Comparison of ENCODE assay signal across 24 mouse cellular contexts in the genomic region with DNA sequence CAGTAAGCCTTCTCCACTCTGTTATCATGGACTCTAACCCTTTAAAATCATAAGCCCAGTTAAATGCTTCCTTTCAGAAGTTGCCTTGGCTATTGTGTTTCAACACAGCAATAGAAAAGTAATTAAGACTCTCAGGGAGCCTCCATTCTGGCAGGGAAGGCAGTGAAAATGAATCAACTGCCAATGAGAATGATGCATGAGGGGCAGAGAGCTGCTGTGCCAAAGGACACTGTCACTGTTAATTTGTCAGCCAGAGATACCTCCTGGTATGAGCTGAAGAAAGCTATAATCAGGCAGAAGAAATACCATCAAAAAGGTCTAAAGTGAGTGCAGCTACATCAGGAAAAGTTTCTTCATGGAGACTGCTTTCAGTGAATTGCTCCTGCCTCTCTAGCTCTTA. TPM values are rescaled to one million over a fixed set of nuclear protein-coding genes. Genes with fewer than 3 reads are reported as not detected.
DNase-seq lines count a peak whose midpoint lies in the region; ATAC-seq and TF ChIP-seq lines count a peak whose summit lies in the region.
"Had no signal": no experiment of that assay in that cellular context is flagged by ENCODE, and none has a peak within 500 bp of the region (broad histone marks: within the 10 kb centered on the region; RNA-seq: fewer than 3 reads in every experiment).

No protein-coding gene starts in this region.

- no peak overlapping the region for H3K4me2 ChIP-seq in hindbrain, postnatal 0 days (ENCODE audit: low read depth, low read length)
- no peak overlapping the region for H3K4me2 ChIP-seq in hindbrain, embryonic 14.5 days (replicated peaks)
- H3K4me2 ChIP-seq: embryonic facial prominence, embryonic 13.5 days; embryonic facial prominence, embryonic 15.5 days; forebrain, embryonic 12.5 days had no signal

- H3K4me1 ChIP-seq in hindbrain, postnatal 0 days (ENCODE audit: insufficient read depth, low read length) = no peaks in the 10 kb centered on the region
- no peaks in the 10 kb centered on the region for H3K4me1 ChIP-seq in hindbrain, embryonic 14.5 days (replicated peaks; ENCODE audit: control insufficient read depth, insufficient read depth, low read length)
- H3K4me1 ChIP-seq: embryonic facial prominence, embryonic 13.5 days; embryonic facial prominence, embryonic 15.5 days; forebrain, embryonic 10.5 days; forebrain, embryonic 12.5 days had no signal

- no peaks in the 10 kb centered on the region for H3K27me3 ChIP-seq in hindbrain, postnatal 0 days (ENCODE audit: insufficient read depth, low read length)
- no peaks in the 10 kb centered on the region for H3K27me3 ChIP-seq in hindbrain, embryonic 14.5 days (ENCODE audit: control insufficient read depth, insufficient read depth, low read length)
- H3K27me3 ChIP-seq: embryonic facial prominence, embryonic 13.5 days; embryonic facial prominence, embryonic 15.5 days; forebrain, embryonic 12.5 days had no signal

- DNase-seq in cerebellum, postnatal 10 days = peak; percentile 73 to 76
- DNase-seq in cerebellum, adult 18-20 months = no peak
- peak; percentile 9 for DNase-seq in hindbrain, postnatal 0 days (ENCODE audit: low spot score)
- no peak for DNase-seq in hindbrain, embryonic 14.5 days (ENCODE audit: low spot score)
- peak; percentile 73 for DNase-seq in Muller cell, postnatal 12 days (ENCODE audit: inconsistent ontology term)
- no peak for DNase-seq in layer of hippocampus, adult 11-12 months (ENCODE audit: low spot score)
- DNase-seq: adrenal gland, adult 2 months; adrenal gland, postnatal 10 days; adrenal gland, postnatal 25 days; B cell, adult 2 months; cerebellum, adult 11 months; cerebellum, adult 2 months; cerebellum, adult 9-11 months; cerebellum, postnatal 36 days; embryo, embryonic 11 days had no signal

- no peak overlapping the region for H3K9ac ChIP-seq in hindbrain, postnatal 0 days (replicated peaks; ENCODE audit: low read length)
- H3K9ac ChIP-seq in hindbrain, embryonic 14.5 days = no peak overlapping the region
- H3K9ac ChIP-seq: embryonic facial prominence, embryonic 13.5 days; embryonic facial prominence, embryonic 15.5 days; forebrain, embryonic 12.5 days had no signal

- TF ChIP-seq CTCF in hindbrain, postnatal 0 days (IDR thresholded peaks at IDR 0.05; ENCODE audit: low read depth) = no peak

- no peaks in the 10 kb centered on the region for H3K9me3 ChIP-seq in hindbrain, postnatal 0 days (ENCODE audit: low read length)
- H3K9me3 ChIP-seq in hindbrain, embryonic 14.5 days (ENCODE audit: control insufficient read depth, low read length) = no peaks in the 10 kb centered on the region
- H3K9me3 ChIP-seq: embryonic facial prominence, embryonic 13.5 days; embryonic facial prominence, embryonic 15.5 days; forebrain, embryonic 10.5 days; forebrain, embryonic 12.5 days; G1E had no signal

- no peak for ATAC-seq in hindbrain, postnatal 0 days
- ATAC-seq in hindbrain, embryonic 14.5 days (ENCODE audit: low FRiP score) = no peak
- ATAC-seq: CD4-positive, CD25-positive, alpha-beta regulatory T cell, adult 4 months; forebrain, embryonic 14.5 days; forebrain, embryonic 16.5 days had no signal

- H3K36me3 ChIP-seq in hindbrain, postnatal 0 days (ENCODE audit: insufficient read depth, low read length) = no peaks in the 10 kb centered on the region
- no peaks in the 10 kb centered on the region for H3K36me3 ChIP-seq in hindbrain, embryonic 14.5 days (replicated peaks; ENCODE audit: control insufficient read depth, insufficient read depth)
- H3K36me3 ChIP-seq: embryonic facial prominence, embryonic 13.5 days; embryonic facial prominence, embryonic 15.5 days; forebrain, embryonic 10.5 days; forebrain, embryonic 12.5 days; G1E had no signal

- no peak overlapping the region for H3K4me3 ChIP-seq in hindbrain, postnatal 0 days (ENCODE audit: low read length)
- no peak overlapping the region for H3K4me3 ChIP-seq in hindbrain, embryonic 14.5 days (replicated peaks; ENCODE audit: low read length)
- H3K4me3 ChIP-seq: embryonic facial prominence, embryonic 13.5 days; embryonic facial prominence, embryonic 15.5 days; erythroblast, embryonic 14.5 days; forebrain, embryonic 10.5 days; forebrain, embryonic 12.5 days had no signal

- no peak overlapping the region for H3K27ac ChIP-seq in hindbrain, postnatal 0 days
- H3K27ac ChIP-seq in hindbrain, embryonic 14.5 days = no peak overlapping the region
- H3K27ac ChIP-seq: embryonic facial prominence, embryonic 13.5 days; embryonic facial prominence, embryonic 15.5 days; forebrain, embryonic 10.5 days; forebrain, embryonic 12.5 days had no signal

RNA-seq across cellular contexts. Expression of gene Sox13, which starts 36.8 kb away (rescaled TPM):
- 13.1 and 16.8 TPM in 2 replicates for total RNA-seq in hindbrain, postnatal 0 days (2014; rRNA removed)
- 2.9 and 3.3 TPM in 2 replicates for polyA plus RNA-seq in hindbrain, postnatal 0 days (2015; fragmentation: Nextera tagmentation; extraction: Ambion mirVana)
- 5.8 and 6.0 TPM in 2 replicates for polyA plus RNA-seq in hindbrain, embryonic 14.5 days (2014; fragmentation: Nextera tagmentation; extraction: Ambion mirVana)
- polyA plus RNA-seq: CD4-positive, CD25-positive, alpha-beta regulatory T cell, adult 4 months had no signal

Comparison
In these comparisons a context has a peak if more than half of its experiments do, and no peak if none do; other contexts are left out.
1. DNase-seq: peak in cerebellum, postnatal 10 days (2 of 2), hindbrain, postnatal 0 days (single experiment) and Muller cell, postnatal 12 days (single experiment); none in cerebellum, adult 18-20 months (0 of 2), hindbrain, embryonic 14.5 days (single experiment) and layer of hippocampus, adult 11-12 months (single experiment).